Mouse (Mus musculus) ES-CJ7 (cell line): ENCODE measurements around the gene Prss50.

Experiments used
- DNase-seq: peaks from one replicate; pipeline ENCODE4 v3.0.0; 2011; ENCODE audit warnings: low read depth, low spot score

The Prss50 gene

DNA sequence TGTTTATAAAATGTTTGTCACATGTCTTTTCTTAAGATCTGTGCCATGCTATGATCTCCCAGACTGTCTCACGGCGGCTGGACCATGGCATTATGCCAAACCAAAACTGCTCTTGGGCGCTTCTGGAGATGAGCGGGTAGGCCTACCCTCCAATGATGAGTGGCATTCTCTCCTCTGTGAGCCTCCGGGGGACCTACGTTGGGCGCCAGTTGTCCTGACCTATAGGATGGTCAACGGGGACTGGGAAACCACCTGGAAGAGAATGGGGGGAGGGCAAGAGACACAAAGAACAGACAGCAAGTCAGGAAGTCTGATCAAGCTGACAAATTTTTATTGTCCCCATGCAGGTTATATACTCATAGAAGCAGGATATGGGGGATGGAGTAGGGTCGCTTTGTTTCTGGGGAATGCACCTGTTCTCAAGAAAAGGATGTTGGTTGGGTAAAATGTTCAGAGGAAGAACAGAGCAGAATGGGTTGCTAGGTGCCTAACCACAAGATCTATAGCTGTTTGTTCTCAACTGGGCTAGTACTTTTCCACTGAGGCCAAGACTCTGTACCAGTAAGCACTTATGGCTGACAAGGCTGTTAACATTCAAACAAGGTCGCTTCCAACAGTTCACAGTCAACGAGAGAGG lies 49.6 kb downstream of the Prss50 start:
- DNase-seq: no peak

DNA sequence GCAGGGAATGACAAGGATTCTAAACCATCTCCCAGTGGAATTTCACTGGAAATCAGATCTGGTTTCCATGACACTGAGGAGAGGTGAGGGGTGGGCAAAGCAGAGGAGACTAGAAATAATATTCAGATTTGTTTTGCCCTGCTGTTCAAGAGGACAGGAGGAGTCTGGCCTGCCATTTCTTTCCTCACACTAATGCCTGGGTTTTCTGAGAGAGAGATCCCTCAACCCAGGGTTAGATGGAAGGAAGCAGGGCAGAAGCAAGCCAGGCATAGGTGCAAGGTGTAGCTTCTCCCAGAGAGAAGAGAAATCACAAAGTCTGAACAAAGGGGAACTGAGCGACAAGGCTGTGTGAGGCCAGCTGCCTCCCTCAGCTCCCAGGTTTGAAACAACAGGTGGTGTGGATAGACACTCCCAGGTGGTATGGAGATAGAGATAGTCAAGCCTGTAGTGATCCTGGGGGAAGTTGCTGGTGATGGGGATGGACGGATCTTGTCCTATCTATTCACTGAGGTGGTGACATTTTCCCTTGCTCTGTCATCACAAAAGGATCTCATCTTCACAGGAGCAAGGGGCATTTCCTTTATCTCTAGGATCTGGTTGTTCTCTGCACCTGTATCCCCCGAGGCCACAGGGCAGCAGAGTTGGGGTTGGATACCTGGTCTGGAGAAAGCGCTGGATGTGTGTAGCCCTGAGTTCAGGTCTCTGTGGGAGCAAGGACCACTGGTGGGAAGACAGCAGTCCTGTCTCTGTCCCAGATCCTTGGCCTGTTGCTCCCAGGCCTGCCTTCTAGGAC lies 50.3 kb downstream of the Prss50 start:
- DNase-seq: no peak

DNA sequence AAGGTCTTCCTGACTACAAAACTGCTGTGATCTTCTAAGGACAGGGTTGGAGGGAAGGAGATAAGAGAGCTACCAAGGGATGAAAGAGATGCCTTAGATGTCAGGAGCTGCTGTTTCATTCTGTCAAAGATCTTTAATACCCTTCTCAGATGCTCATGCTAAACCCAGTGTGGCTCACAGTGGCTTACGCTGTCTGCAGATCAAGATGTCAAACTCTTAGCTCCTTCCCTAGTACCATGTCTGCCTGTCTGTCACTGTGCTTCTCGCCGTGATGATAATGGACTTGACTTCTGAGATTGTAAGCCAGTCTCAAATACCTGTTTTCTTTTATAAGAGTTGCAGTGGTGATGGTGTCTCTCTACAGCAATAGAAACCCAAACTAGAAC lies 50.9 kb downstream of the Prss50 start:
- no peak for DNase-seq

DNA sequence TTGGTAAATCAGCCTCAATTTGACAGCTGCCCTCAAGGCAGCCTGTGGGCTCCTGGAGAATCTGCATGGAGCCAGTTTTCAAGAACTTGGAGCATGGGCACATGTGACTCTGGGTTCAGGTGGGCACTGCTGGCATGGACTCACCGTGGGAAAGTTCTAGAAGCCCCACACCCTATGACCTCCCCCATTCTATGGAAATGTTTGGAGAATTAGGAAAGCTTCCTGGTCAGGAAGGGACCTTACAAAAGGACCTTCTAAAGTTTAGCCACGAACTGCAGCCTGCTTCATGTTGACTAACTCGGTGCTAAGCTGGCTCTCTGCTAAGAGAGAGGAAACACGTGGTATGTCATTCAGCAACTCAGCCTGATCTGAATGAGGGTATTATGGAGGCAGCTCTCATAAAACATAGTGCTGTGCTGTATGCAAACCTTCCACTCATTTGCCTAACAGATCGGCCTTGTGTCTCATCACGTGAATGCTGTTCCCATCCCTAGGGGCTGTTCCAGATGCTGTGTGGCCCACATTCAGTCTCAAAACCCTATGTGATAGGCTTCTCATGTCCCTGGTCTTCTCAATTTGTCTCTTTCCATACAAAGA lies 51.7 kb downstream of the Prss50 start:
- DNase-seq: no peak
